Mouse (Mus musculus) adrenal gland (tissue): ENCODE results near the gene Olfr181.

Experiments used
- intact Hi-C: fragments of 180-260 bp; cut with DNase I; formaldehyde crosslinking; loops from one replicate; pipeline ENCODE4 v1.15.1; 2025
- long read RNA-seq, 2 experiments: library from polyadenylated mRNA; unstranded; transcript quantifications; one replicate each; pipeline ENCODE4 v2.0.0; 2020; ENCODE audit warnings: borderline replicate concordance in 1 of 2; ENCODE audit not compliant: insufficient replicate concordance in 1 of 2

The Olfr181 gene
- long read RNA-seq, experiment 1, result 0 reads
- long read RNA-seq, experiment 2, result 0 reads

GRCm38 (mm10) chr16:58928655-58929054 lies at the start of gene Olfr181:
Olfr181 (minus strand) TSS chr16:58928755.
- intact Hi-C loops, result no loop called here

GRCm38 (mm10) chr16:58929292-58929691 lies 737 bp upstream of the Olfr181 start, which contains the start of gene Olfr180:
Olfr180 (minus strand) TSS chr16:58929392.
- intact Hi-C loops, result no loop called here

GRCm38 (mm10) chr16:58891963-58892362 lies 36.6 kb downstream of the Olfr181 start, which contains the start of gene Olfr178:
Olfr178 (minus strand) TSS chr16:58892063.
- intact Hi-C loops, result no loop called here

GRCm38 (mm10) chr16:58884416-58884815 lies 44.1 kb downstream of the Olfr181 start:
- intact Hi-C loops, result no loop called here
